Mouse (Mus musculus) frontal cortex, postnatal 14 days (tissue): Measurements from ENCODE around the gene Ereg.

Experiments
- DNase-seq, 2 experiments: peaks; one replicate each; pipeline ENCODE4 v3.0.0; 2022; ENCODE audit warnings: low spot score in 2 of 2

The Ereg gene

GRCm38 (mm10) chr5:91111019-91111418 is 36.6 kb downstream of the Ereg start:
- no peak for DNase-seq

- no peak for DNase-seq
Observed at GRCm38 (mm10) chr5:91113967-91114366, 39.5 kb downstream of the Ereg start.

- DNase-seq = no peak
Observed at GRCm38 (mm10) chr5:91114574-91114973, 40.2 kb downstream of the Ereg start.

GRCm38 (mm10) chr5:91118618-91119017 is 44.2 kb downstream of the Ereg start:
- DNase-seq = no peak

GRCm38 (mm10) chr5:91123404-91123803 is 49.0 kb downstream of the Ereg start:
- no peak for DNase-seq

- no peak for DNase-seq
Observed at GRCm38 (mm10) chr5:91124140-91124539, 49.7 kb downstream of the Ereg start.

- DNase-seq = no peak
Observed at GRCm38 (mm10) chr5:91126623-91127022, 52.2 kb downstream of the Ereg start.

GRCm38 (mm10) chr5:91134961-91135360 is 60.5 kb downstream of the Ereg start:
- no peak for DNase-seq

GRCm38 (mm10) chr5:91138970-91139369 is 64.5 kb downstream of the Ereg start:
- DNase-seq = no peak

- peak in 1 of 2 experiments; percentile 19 for DNase-seq
Observed at GRCm38 (mm10) chr5:91139446-91139873, 65.0 kb downstream of the Ereg start, which contains the start of gene Areg. Areg (plus strand) TSS chr5:91139599.

- no peak for DNase-seq
Observed at GRCm38 (mm10) chr5:91140896-91141448, 66.5 kb downstream of the Ereg start.
